Mouse (Mus musculus) CH12.LX (cell line): Measurements from ENCODE around the gene Pbld1.

Experiments used
- CHD2 ChIP-seq: IDR thresholded peaks from 2 replicates; pipeline ENCODE4 v1.6.1; 2011; ENCODE audit warnings: low read length, improper control_type of control experiment
- CTCF ChIP-seq, 2 experiments: IDR thresholded peaks in 1 of 2; conservative IDR thresholded peaks in 1 of 2; 2 replicates each; pipeline ENCODE4 v1.5.1; 2011 to 2012; ENCODE audit warnings: low read depth in 2 of 2, low read length in 2 of 2, improper control_type of control experiment in 1 of 2, inconsistent platforms in 1 of 2, mild to moderate bottlenecking in 1 of 2, moderate library complexity in 1 of 2
- HCFC1 ChIP-seq: IDR thresholded peaks from 2 replicates; pipeline ENCODE4 v1.6.1; 2012; ENCODE audit warnings: low read depth, mild to moderate bottlenecking, inconsistent platforms, low read length, improper control_type of control experiment
- MAX ChIP-seq: IDR thresholded peaks from 2 replicates; pipeline ENCODE4 v1.6.1; 2011; ENCODE audit warnings: low read length, improper control_type of control experiment
- POLR2A ChIP-seq: IDR thresholded peaks from 2 replicates; pipeline ENCODE4 v1.6.1; 2011; ENCODE audit warnings: low read depth, mild to moderate bottlenecking, improper control_type of control experiment, low read length
- POLR2AphosphoS2 ChIP-seq: IDR thresholded peaks from 2 replicates; pipeline ENCODE4 v1.6.1; 2011; ENCODE audit warnings: low read depth, low read length, improper control_type of control experiment
- USF1 ChIP-seq: IDR thresholded peaks from 2 replicates; pipeline ENCODE4 v1.6.1; 2014; ENCODE audit warnings: low read depth, mild to moderate bottlenecking, inconsistent platforms, low read length, improper control_type of control experiment
- ZC3H11A ChIP-seq: IDR thresholded peaks from 2 replicates; pipeline ENCODE4 v1.6.1; 2012; ENCODE audit warnings: low read depth, mild to moderate bottlenecking, inconsistent platforms, low read length, improper control_type of control experiment

DNA sequence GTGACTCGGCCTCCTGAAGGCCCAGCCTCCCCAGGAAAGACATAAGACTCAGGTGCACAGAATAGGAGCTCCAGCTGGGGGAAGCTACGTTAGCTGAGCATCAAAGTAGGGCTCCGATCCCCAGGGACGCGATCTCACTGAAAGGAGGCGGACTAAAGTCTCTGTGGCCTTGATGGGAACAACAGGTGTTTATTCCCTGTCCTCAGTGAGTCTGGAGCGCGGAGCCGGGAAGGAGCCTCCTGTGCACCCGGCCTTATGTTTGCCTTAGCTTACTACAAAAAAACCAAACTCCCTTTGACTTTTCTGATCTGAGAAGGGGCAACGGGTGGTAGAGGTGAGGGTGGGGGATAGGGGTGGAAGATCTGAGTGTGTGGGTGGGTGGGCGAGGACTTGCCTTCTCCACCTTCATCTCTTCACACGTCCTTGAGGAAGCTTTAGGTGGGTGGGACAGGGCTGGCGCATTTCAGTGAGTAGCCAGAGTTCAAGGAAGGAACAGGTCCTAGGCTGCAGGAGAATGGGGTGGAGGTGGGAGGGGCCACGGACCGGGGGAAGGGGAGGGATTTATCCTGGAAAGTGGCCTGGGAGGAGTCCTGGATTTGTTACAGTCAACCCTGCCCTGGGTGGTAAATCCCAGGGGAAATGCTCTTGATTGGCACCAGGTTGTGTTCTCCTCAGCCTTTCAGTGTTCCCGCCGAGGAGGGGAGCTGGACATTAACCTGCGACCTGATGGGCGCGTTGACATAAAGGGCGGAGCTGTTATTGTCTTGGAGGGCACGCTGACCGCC lies 2.8 kb upstream of the Pbld1 start:
- no peak for TF ChIP-seq USF1
- TF ChIP-seq CHD2: no peak
- no peak for TF ChIP-seq HCFC1
- no peak for TF ChIP-seq POLR2AphosphoS2
- no peak for TF ChIP-seq POLR2A
- no peak for TF ChIP-seq CTCF (conservative IDR thresholded peaks at IDR 0.05 in 1 of 2, IDR thresholded peaks at IDR 0.05 in 1 of 2; ENCODE audit: low read depth in 2 of 2, low read length in 2 of 2)
- TF ChIP-seq ZC3H11A: no peak
- no peak for TF ChIP-seq MAX
